Mouse (Mus musculus) T-helper 2 cell (primary cell): Measurements from ENCODE around the gene Cryzl2.

Source experiments
- in situ Hi-C: fragments of 300-600 bp; cut with MboI, MseI; formaldehyde crosslinking; loops from one replicate; pipeline ENCODE4 v1.15.1; 2025; ENCODE audit warnings: high pct_unique_total_duplicates

The Cryzl2 gene

DNA sequence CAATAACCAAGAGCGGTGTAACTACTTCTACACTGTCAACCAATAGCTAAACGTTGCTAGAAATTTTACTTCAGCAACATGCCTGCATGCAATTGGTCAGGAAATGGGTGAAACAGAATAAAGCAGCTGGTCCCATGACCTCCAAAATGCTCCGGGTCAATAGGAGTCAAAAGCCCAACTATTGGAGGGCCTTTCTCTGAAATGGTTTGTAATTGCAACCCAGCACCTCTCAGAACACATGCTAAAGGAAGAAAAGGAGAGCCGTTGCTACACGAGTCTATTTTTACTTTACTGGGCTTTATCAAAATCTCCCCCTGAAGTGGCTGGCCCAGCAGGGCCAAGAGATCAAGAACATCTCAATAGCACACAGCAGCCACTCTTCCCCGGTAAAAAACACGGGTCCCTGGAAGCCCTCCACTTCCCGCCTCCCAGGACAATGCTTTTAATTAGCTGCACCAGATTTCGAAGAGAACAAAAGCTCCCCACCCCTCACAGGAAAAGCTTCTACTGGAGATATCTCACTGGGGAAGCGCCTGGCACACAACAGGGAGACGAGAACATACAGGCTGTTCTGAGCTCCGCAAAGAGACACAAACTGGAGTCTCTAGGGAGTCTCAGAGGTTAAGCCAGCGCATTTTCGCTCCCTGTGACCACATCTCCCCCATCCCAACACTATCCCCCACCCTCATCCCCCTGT, 15.2 kb upstream of the Cryzl2 start:
- in situ Hi-C loops: loop anchor here (10.0 kb wide), 1 partner anchor 1472 kb away; no protein-coding TSS in a partner anchor

DNA sequence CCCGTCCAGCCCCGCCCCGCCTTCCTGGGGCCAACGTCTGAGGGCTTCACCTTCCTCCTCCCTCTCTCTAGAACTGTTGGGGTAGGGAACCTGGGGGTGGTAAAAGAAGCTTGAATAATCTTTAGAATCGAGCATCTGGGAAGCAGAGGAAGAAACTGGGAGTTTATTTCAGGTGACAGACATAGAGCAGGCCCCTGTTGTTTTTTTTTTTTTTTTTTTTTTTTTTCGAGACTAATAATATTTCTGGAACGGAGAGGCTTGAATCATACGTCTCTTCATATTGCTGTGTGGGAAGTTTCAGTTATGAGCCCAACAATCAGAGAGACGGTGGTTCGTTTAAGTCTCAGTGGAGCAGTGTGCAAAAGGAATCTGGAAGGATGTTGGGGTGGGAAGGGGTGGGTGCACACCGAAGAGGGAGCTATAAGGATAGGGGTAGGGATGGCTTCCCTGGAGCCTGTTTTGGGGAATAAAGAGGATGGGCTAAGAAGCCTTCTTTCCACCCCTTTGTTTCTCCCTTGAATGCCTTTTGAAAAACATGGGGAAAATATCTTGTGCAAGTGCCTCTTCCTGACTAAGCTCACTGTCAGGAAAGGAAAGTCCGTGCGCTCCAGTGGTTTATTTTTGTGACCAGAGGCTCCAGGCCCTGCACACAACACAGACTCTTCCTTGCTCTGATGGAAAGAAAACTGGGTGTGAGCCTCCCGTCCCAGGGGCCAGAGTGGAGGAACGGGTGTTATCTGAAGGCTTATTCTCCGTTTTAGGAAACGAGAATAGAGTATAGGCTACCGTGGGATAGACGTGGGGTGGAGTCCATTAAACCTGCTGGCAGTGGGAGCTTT, 14.4 kb upstream of the Cryzl2 start:
- in situ Hi-C loops: loop anchor here (10.0 kb wide), 1 partner anchor 1471 kb away; no protein-coding TSS in a partner anchor

- in situ Hi-C loops: loop anchor here (10.0 kb wide), 1 partner anchor 1470 kb away; no protein-coding TSS in a partner anchor
Observed at GRCm38 (mm10) chr1:157444632-157445300, 13.6 kb upstream of the Cryzl2 start.

GRCm38 (mm10) chr1:157445398-157445910, 12.9 kb upstream of the Cryzl2 start:
- in situ Hi-C loops: loop anchor here (10.0 kb wide), 1 partner anchor 1469 kb away; no protein-coding TSS in a partner anchor

GRCm38 (mm10) chr1:157446325-157446724, 12.1 kb upstream of the Cryzl2 start:
- in situ Hi-C loops: loop anchor here (10.0 kb wide), 1 partner anchor 1468 kb away; no protein-coding TSS in a partner anchor

- in situ Hi-C loops: loop anchor here (10.0 kb wide), 1 partner anchor 1468 kb away; no protein-coding TSS in a partner anchor
Observed at GRCm38 (mm10) chr1:157447142-157447541, 11.2 kb upstream of the Cryzl2 start.

- in situ Hi-C loops: loop anchor here (10.0 kb wide), 1 partner anchor 1467 kb away; no protein-coding TSS in a partner anchor
Observed at GRCm38 (mm10) chr1:157448164-157448804, 10.1 kb upstream of the Cryzl2 start.

DNA sequence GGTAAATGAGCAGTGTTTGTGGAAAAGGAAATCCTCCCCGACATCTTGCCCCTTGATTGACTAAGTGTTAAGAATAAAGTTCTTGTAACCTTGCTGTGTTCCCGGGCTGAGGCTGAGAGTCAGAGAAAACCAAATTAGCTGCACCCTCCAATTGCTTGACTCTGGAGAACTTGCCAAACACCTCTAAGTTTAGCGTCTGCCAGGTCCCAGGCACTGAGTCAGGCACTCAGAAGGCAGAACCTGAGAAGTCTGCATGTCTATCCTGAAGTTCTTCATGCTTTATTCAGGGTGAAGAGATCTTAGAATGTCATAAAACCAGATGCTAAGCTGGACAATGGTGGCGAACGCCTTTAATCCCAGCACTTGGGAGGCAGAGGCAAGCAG, 9.6 kb upstream of the Cryzl2 start:
- in situ Hi-C loops: loop anchor here (10.0 kb wide), 1 partner anchor 1466 kb away; no protein-coding TSS in a partner anchor

DNA sequence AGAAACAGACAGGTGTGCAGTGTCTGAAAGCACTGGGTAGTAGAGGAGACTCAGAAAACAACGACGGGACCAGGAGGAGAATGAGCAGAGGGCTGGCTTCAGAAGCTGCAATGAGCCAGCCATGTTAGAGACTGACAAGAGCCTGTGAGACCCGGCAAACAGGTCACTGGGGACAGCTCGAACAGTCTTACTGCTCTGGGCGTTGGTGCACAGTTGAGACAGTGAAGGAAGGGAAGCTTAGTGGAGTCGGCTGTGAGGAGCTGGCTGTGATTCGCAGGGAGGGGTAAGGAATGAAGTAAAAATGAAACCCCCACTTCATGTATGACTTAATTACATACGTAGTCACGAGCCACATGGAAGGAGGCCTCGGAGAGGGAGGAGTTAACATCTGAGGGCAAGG, 8.8 kb upstream of the Cryzl2 start:
- in situ Hi-C loops: loop anchor here (10.0 kb wide), 1 partner anchor 1465 kb away; no protein-coding TSS in a partner anchor

DNA sequence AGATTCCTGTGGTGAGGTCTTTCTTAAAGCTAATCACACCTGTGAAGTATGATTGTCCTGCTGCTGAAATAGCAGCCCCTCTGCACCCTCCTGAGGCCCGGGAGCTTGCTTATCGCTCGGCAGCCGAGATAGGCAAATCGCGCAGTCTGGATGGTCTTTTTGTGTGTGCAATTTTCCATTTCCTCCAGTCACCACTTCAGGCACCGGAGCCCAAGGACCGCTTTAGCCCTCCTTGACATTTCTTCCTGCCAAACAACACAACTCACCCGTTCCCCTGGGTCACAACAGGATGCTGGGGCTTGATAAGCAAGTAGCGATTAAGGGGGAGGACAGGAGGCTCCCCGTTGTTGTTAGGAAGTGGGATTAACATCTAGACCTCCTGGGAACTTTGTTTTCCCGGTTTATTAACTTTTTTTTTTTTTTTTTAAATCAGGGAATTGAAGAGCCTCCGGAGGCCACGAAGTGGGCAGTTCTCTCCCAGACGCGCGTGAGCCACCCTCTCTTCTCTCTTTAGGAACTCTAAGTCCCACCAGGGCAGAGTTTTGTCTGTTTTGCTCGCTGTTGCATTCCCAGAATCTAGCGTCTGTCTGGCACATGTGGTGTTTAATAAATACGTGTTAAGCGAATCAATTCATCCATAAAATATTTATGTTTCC, 8.3 kb upstream of the Cryzl2 start:
- in situ Hi-C loops: loop anchor here (10.0 kb wide), 1 partner anchor 1465 kb away; no protein-coding TSS in a partner anchor

DNA sequence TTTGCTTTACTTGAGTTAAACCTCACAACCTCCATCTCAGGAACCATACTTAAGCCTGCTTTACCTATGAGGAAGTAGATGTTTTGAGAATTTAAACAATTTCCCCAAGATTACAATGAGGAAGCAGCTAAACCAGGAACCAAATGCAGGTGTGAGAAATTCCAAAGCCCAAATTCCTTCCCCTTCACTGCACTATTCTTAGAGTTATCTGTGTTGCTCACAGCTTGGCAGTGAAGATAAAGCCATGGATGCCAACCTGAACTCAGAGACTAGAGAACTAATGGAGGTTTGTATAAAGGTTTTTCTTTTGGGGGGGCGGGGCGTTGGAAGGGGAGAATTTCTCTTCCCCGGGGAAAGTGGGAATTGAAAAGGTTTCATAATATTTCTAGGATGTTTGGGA, 6.1 kb upstream of the Cryzl2 start:
- in situ Hi-C loops: no loop called here

- in situ Hi-C loops: no loop called here
Observed at GRCm38 (mm10) chr1:157452759-157453549, 5.4 kb upstream of the Cryzl2 start.

DNA sequence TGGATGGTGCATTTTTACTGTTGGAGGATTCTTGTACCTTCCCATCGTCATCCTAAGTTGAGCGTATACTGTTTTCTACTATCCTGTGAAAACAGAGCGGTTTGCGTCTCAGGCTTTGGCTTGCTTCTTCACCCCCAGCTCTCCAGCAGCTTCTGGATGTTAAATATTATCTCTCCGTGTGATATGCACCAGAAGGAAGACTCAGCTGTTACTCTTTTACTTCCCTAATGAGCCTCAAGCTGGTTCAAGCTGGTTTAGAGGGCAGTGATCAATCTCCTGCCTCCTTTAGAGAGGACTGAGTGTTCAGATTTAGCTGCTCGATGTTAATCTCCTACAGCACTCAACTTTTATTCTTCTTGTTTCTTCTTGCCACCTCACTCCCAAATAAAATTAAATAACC, 3.5 kb upstream of the Cryzl2 start:
- in situ Hi-C loops: no loop called here

DNA sequence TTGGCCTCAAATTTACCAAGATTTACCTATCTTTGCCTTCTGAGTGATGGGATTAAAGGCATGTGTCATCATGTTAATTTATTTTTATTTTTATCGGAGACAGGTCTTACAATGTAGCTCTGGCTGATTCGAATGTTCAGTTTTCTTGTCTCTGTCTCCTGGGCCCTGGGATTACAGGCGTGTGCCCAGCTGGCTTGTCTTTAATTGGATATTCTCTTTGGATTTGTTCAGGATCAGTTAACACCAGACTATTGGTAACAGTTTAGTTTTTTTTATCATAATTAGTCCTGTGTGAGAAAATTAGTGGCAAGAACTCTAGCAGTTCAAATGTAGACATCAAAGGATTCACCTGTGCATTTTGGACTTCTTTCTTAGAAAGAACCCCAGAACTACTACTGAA, 588 bp upstream of the Cryzl2 start:
- in situ Hi-C loops: no loop called here

DNA sequence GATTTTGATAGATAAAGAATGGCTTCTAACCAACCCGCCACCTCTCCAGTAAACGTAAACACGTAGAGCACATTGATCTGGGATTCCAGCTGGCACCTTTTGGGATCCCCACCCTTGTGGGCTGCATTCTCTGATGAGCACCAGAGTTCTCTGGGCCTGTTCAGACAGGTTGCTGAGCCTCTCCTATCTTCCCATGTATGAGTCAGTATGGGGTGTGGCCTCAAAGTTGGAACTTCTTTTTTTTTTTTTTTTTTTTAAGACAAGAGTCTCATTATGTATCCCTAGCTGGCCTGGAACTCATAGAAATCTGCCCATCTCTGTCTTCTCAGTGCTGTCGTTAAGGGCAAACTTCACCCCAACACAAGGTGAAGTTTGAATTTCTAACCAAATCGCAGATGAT, 1.5 kb downstream of the Cryzl2 start:
- in situ Hi-C loops: no loop called here

DNA sequence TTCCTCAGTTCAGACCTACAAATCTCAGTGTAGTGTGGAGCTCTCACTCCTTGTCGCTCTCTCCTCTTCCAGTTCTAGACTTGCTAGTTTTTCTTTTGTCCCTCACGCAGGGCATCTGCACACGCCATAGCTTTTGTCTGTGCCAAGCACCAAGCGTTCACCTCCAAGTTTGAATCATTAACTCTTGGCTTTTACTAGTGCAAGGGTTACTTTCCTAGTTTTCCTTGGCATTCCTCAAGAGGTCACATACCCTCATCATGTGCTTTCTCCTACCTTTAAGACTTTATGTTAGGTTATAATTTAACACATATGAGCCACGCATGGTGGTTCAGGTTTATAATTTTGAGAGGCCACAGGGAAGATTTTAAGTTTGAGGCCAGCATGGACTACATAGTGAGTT, 2.9 kb downstream of the Cryzl2 start:
- in situ Hi-C loops: no loop called here

DNA sequence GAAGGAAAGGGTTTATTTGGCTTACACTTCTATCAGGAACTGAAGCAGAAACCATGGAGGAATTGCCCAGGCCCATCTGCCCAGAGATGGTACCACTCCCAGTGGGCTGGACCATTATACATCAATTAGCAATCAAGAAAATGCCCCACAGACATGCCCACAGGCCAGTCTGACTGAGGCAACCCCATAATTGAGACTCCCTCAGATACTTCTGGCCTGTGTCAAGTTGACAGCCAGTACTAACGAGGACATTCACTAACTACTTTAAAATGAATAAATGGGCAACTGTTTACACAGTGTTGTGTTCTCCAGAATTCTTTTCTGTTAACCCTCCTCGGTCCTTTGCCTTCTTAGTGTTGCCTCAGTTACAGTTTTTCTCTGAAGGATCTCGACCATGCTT, 4.0 kb downstream of the Cryzl2 start:
- in situ Hi-C loops: no loop called here

DNA sequence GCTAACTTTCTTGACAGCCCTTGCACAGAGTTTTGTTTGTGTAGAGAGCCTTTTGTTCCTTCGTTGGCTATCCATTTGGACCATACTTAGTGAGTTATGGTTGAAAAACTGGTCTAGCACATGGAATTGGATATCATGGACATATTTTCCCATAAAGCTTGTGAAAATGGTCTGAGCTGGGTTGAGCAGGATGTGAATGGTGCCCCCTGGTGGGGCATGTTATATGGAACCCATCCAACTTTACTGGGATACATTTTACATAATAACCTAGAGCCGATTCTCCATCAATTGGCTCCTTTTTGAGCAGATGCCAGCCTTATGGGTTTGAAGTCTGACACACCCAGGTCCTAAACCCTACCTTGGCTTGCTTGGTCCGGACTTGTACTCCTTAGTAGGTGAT, 6.8 kb downstream of the Cryzl2 start:
- in situ Hi-C loops: no loop called here

GRCm38 (mm10) chr1:157467866-157468265, 9.5 kb downstream of the Cryzl2 start:
- in situ Hi-C loops: no loop called here
